16 mouse cellular contexts compared by ENCODE assay signal in genomic region chr11:68196566-68196965, GRCm38 (mm10).
A peak's percentile ranks its signal among the peaks of the same experiment; 100 is the strongest.
DNase-seq lines count a peak whose midpoint lies in the region; ATAC-seq and TF ChIP-seq lines count a peak whose summit lies in the region.
"Had no signal": no experiment of that assay in that cellular context is flagged by ENCODE, and none has a peak within 500 bp of the region (broad histone marks: within the 10 kb centered on the region; RNA-seq: fewer than 3 reads in every experiment).

No protein-coding gene starts in this region.

- H3K36me3 ChIP-seq in forebrain, embryonic 13.5 days (ENCODE audit: poor library complexity, severe bottlenecking) = no peaks in the 10 kb centered on the region
- H3K36me3 ChIP-seq in forebrain, postnatal 0 days (ENCODE audit: insufficient read depth) = no peaks in the 10 kb centered on the region
- H3K36me3 ChIP-seq in intestine, embryonic 14.5 days (ENCODE audit: control insufficient read depth, insufficient read depth, low read length) = no peaks in the 10 kb centered on the region
- no peaks in the 10 kb centered on the region for H3K36me3 ChIP-seq in intestine, embryonic 15.5 days
- H3K36me3 ChIP-seq in thymus, adult 2 months (ENCODE audit: control insufficient read depth, insufficient read depth, low read length) = no peaks in the 10 kb centered on the region
- H3K36me3 ChIP-seq: lung, embryonic 15.5 days had no signal

- H3K27ac ChIP-seq in forebrain, embryonic 13.5 days = 0 out of 2 replicates have a peak overlapping the region, but pooled peaks have one; percentile 8
- H3K27ac ChIP-seq in forebrain, postnatal 0 days (ENCODE audit: low read depth, low read length) = no peak overlapping the region
- H3K27ac ChIP-seq in intestine, embryonic 14.5 days (ENCODE audit: low read depth) = peak overlapping the region; percentile 62; the same call in 1 of the 2 replicates
- no peak overlapping the region for H3K27ac ChIP-seq in intestine, embryonic 15.5 days
- H3K27ac ChIP-seq in thymus, adult 2 months (ENCODE audit: control insufficient read depth, insufficient read depth, low read length) = peak overlapping the region; percentile 59
- H3K27ac ChIP-seq: lung, embryonic 15.5 days had no signal

- no peaks in the 10 kb centered on the region for H3K9me3 ChIP-seq in forebrain, embryonic 13.5 days (replicated peaks)
- no peaks in the 10 kb centered on the region for H3K9me3 ChIP-seq in forebrain, postnatal 0 days (ENCODE audit: low read length)
- no peaks in the 10 kb centered on the region for H3K9me3 ChIP-seq in intestine, embryonic 14.5 days (ENCODE audit: control insufficient read depth, low read length)
- no peaks in the 10 kb centered on the region for H3K9me3 ChIP-seq in intestine, embryonic 15.5 days
- H3K9me3 ChIP-seq: lung, embryonic 15.5 days had no signal

- no peak overlapping the region for H3K4me2 ChIP-seq in forebrain, embryonic 13.5 days
- no peak overlapping the region for H3K4me2 ChIP-seq in forebrain, postnatal 0 days (ENCODE audit: low read depth)
- no peak overlapping the region for H3K4me2 ChIP-seq in intestine, embryonic 14.5 days (ENCODE audit: low read length)
- no peak overlapping the region for H3K4me2 ChIP-seq in intestine, embryonic 15.5 days (replicated peaks)
- H3K4me2 ChIP-seq: lung, embryonic 15.5 days had no signal

- no peak for ATAC-seq in forebrain, embryonic 13.5 days
- ATAC-seq in forebrain, postnatal 0 days = no peak
- ATAC-seq in intestine, embryonic 14.5 days (replicated peaks; ENCODE audit: low FRiP score, low TSS enrichment, low read depth) = no peak
- ATAC-seq in intestine, embryonic 15.5 days = no peak; the same call in 1 of the 2 replicates

- no peak overlapping the region for H3K9ac ChIP-seq in forebrain, embryonic 13.5 days
- no peak overlapping the region for H3K9ac ChIP-seq in forebrain, postnatal 0 days
- H3K9ac ChIP-seq in intestine, embryonic 14.5 days (ENCODE audit: low read length) = no peak overlapping the region
- no peak overlapping the region for H3K9ac ChIP-seq in intestine, embryonic 15.5 days
- H3K9ac ChIP-seq: lung, embryonic 15.5 days had no signal

- no peaks in the 10 kb centered on the region for H3K27me3 ChIP-seq in forebrain, embryonic 13.5 days
- no peaks in the 10 kb centered on the region for H3K27me3 ChIP-seq in forebrain, postnatal 0 days (ENCODE audit: insufficient read depth, low read length)
- H3K27me3 ChIP-seq in intestine, embryonic 14.5 days (replicated peaks; ENCODE audit: control insufficient read depth, insufficient read depth, low read length) = no peaks in the 10 kb centered on the region
- no peaks in the 10 kb centered on the region for H3K27me3 ChIP-seq in intestine, embryonic 15.5 days (replicated peaks)
- H3K27me3 ChIP-seq in thymus, adult 2 months (ENCODE audit: control insufficient read depth, insufficient read depth, low read length) = no peaks in the 10 kb centered on the region
- H3K27me3 ChIP-seq: lung, embryonic 15.5 days had no signal

- WGBS in forebrain, embryonic 13.5 days = 68% methylated on average over 6 of the region's 6 CpGs
- 53% methylated on average over 6 of the region's 6 CpGs for WGBS in forebrain, postnatal 0 days
- WGBS in intestine, embryonic 14.5 days = 55% methylated on average over 6 of the region's 6 CpGs
- WGBS in intestine, embryonic 15.5 days = 55% methylated on average over 6 of the region's 6 CpGs
- 83% methylated on average over 6 of the region's 6 CpGs for WGBS in thymus, adult 2 months

- H3K4me1 ChIP-seq in forebrain, embryonic 13.5 days = peaks cover 26% of the 10 kb centered on the region
- 0 out of 2 replicates have a peak, but pooled peaks cover 3% of the 10 kb centered on the region for H3K4me1 ChIP-seq in forebrain, postnatal 0 days (ENCODE audit: insufficient read depth)
- peaks cover 35% of the 10 kb centered on the region for H3K4me1 ChIP-seq in intestine, embryonic 14.5 days (replicated peaks; ENCODE audit: control insufficient read depth, insufficient read depth, low read length)
- H3K4me1 ChIP-seq in intestine, embryonic 15.5 days (replicated peaks) = peaks cover 31% of the 10 kb centered on the region
- H3K4me1 ChIP-seq in thymus, adult 2 months (replicated peaks; ENCODE audit: control insufficient read depth, insufficient read depth, low read length) = peaks cover 77% of the 10 kb centered on the region

- DNase-seq in forebrain, postnatal 0 days = no peak
- DNase-seq in intestine, embryonic 14.5 days (ENCODE audit: low spot score) = no peak
- DNase-seq in thymus, adult 2 months = no peak
- no peak for DNase-seq in thymus, postnatal 10 days (ENCODE audit: low spot score in 2 of 2)
- no peak for DNase-seq in testis, postnatal 14 days (ENCODE audit: low spot score)
- DNase-seq in urinary bladder, postnatal 4 days (ENCODE audit: low spot score in 2 of 2) = no peak
- DNase-seq: B cell, adult 2 months; cerebellum, adult 8-10 months; embryo, embryonic 11 days; kidney, adult 2 months; left cerebral cortex, postnatal 4 days; spleen, adult 18-20 months; thymus, adult 18-20 months had no signal

- no peak for TF ChIP-seq POLR2A in thymus, adult 2 months (IDR thresholded peaks at IDR 0.05; ENCODE audit: control insufficient read depth, extremely low read depth, insufficient read depth, low read length, poor library complexity)

- no peak for TF ChIP-seq CTCF in forebrain, postnatal 0 days (IDR thresholded peaks at IDR 0.05; ENCODE audit: low read depth)
- no peak for TF ChIP-seq CTCF in thymus, adult 2 months (IDR thresholded peaks at IDR 0.05; ENCODE audit: borderline replicate concordance, control insufficient read depth, extremely low read depth, insufficient read depth, low read length, poor library complexity)

- H3K4me3 ChIP-seq in forebrain, embryonic 13.5 days = no peak overlapping the region
- no peak overlapping the region for H3K4me3 ChIP-seq in forebrain, postnatal 0 days (ENCODE audit: low read depth, low read length)
- no peak overlapping the region for H3K4me3 ChIP-seq in intestine, embryonic 14.5 days (ENCODE audit: low read depth, low read length)
- H3K4me3 ChIP-seq in intestine, embryonic 15.5 days (replicated peaks) = no peak overlapping the region
- H3K4me3 ChIP-seq in thymus, adult 2 months (ENCODE audit: control insufficient read depth, insufficient read depth, low read length) = no peak overlapping the region
- H3K4me3 ChIP-seq: lung, embryonic 15.5 days had no signal

Comparison
In these comparisons a context has a peak if more than half of its experiments do, and no peak if none do; other contexts are left out.
1. H3K27ac ChIP-seq: peak in forebrain, embryonic 13.5 days (single experiment), intestine, embryonic 14.5 days (single experiment) and thymus, adult 2 months (single experiment); none in forebrain, postnatal 0 days (single experiment) and intestine, embryonic 15.5 days (single experiment).